Mouse (Mus musculus) hindbrain, embryonic 10.5 days (tissue): ENCODE results near the gene Cst6. TPM values are rescaled to one million over a fixed set of nuclear protein-coding genes. Genes with fewer than 3 reads are reported as not detected.
"Not testable (repeated sequence)": the region's sequence is repeated elsewhere in the genome, so short reads cannot be mapped to it uniquely, and the experiment has no call there.

Experiments used
- DNase-seq: peaks from one replicate; pipeline ENCODE4 v3.0.0-alpha.2; 2017; ENCODE audit warnings: low spot score
- H3K27ac ChIP-seq: fragments of 300-500 bp; sonication (generic); 2 replicates; pipeline ENCODE4 v1.5.1; 2016; ENCODE audit warnings: mild to moderate bottlenecking, moderate library complexity
- H3K27me3 ChIP-seq: fragments of 300-500 bp; sonication (generic); 2 replicates; pipeline ENCODE4 v1.6.1; 2016; ENCODE audit warnings: mild to moderate bottlenecking; ENCODE audit not compliant: poor library complexity, insufficient read depth, severe bottlenecking
- H3K36me3 ChIP-seq: fragments of 300-500 bp; sonication (generic); 2 replicates; pipeline ENCODE4 v1.6.1; 2016; ENCODE audit warnings: mild to moderate bottlenecking, moderate library complexity
- H3K4me1 ChIP-seq: fragments of 300-500 bp; sonication (generic); replicated peaks from 2 replicates; pipeline ENCODE4 v1.6.1; 2016; ENCODE audit warnings: mild to moderate bottlenecking
- H3K4me3 ChIP-seq: fragments of 300-500 bp; sonication (generic); 2 replicates; pipeline ENCODE4 v1.5.1; 2016; ENCODE audit warnings: mild to moderate bottlenecking, moderate library complexity
- H3K9me3 ChIP-seq: fragments of 300-500 bp; sonication (generic); 2 replicates; pipeline ENCODE4 v1.6.1; 2016; ENCODE audit warnings: mild to moderate bottlenecking, moderate library complexity
- WGBS: fragments of 180-500 bp; shearing (Covaris S2); methylation state at CpG from one replicate; pipeline ENCODE4 v1.1.7; 2016; 5-methylcytosine and 5-hydroxymethylcytosine counted together
- polyA plus RNA-seq: library from polyadenylated mRNA; unstranded; fragments of >200 nt; fragmentation: Nextera tagmentation; extraction: Ambion mirVana; gene quantifications from 2 replicates; pipeline ENCODE4 v1.2.1, GENCODE M21; 2016

Cst6 gene
- 0.65 and 1.6 TPM in 2 replicates for polyA plus RNA-seq

- Histone ChIP-seq H3K4me3 (peak within 1 kb of the TSS; percentile 55), H3K27ac (peak within 1 kb of the TSS; percentile 78), H3K27me3 (peaks cover 25% of the 10 kb centered on the region)
- H3K9me3 ChIP-seq, DNase-seq, H3K36me3 ChIP-seq, H3K4me1 ChIP-seq: not testable (repeated sequence)
- WGBS = 65% methylated on average over 6 of the region's 6 CpGs
Measured at GRCm38 (mm10) chr19:5349502-5349873, at the start of gene Cst6. Gene Cst6, minus strand, starts transcription at chr19:5349574.

- no peak overlapping the region for H3K4me3 ChIP-seq
- no peaks in the 10 kb centered on the region for H3K27me3 ChIP-seq
- 66% methylated on average over 4 of the region's 4 CpGs for WGBS
- H3K9me3 ChIP-seq = no peaks in the 10 kb centered on the region
- no peak overlapping the region for H3K27ac ChIP-seq
- H3K4me1 ChIP-seq = peaks cover 5% of the 10 kb centered on the region
- H3K36me3 ChIP-seq = no peaks in the 10 kb centered on the region
- DNase-seq = no peak
Measured at GRCm38 (mm10) chr19:5395371-5395770, 46.0 kb upstream of the Cst6 start.

GRCm38 (mm10) chr19:5394168-5394567 lies 44.8 kb upstream of the Cst6 start:
- H3K4me1 ChIP-seq = peaks cover 17% of the 10 kb centered on the region
- H3K9me3 ChIP-seq = no peaks in the 10 kb centered on the region
- H3K36me3 ChIP-seq = no peaks in the 10 kb centered on the region
- no peak overlapping the region for H3K27ac ChIP-seq
- 53% methylated on average over 10 of the region's 10 CpGs for WGBS
- DNase-seq = no peak
- no peaks in the 10 kb centered on the region for H3K27me3 ChIP-seq
- H3K4me3 ChIP-seq = no peak overlapping the region; the same call in 1 of the 2 replicates

- no peaks in the 10 kb centered on the region for H3K9me3 ChIP-seq
Measured at GRCm38 (mm10) chr19:5392892-5393291, 43.5 kb upstream of the Cst6 start.

GRCm38 (mm10) chr19:5390416-5390815 lies 41.0 kb upstream of the Cst6 start:
- peaks cover 41% of the 10 kb centered on the region for H3K4me1 ChIP-seq
- H3K4me3 ChIP-seq = peak overlapping the region; percentile 100; the same call in 1 of the 2 replicates
- no peaks in the 10 kb centered on the region for H3K9me3 ChIP-seq
- no peaks in the 10 kb centered on the region for H3K27me3 ChIP-seq
- WGBS = 89% methylated on average over 8 of the region's 8 CpGs
- DNase-seq = no peak
- H3K27ac ChIP-seq = peak overlapping the region; percentile 93; the same call in 1 of the 2 replicates
- peaks cover 10% of the 10 kb centered on the region for H3K36me3 ChIP-seq

More at GRCm38 (mm10) chr19:5392892-5393291, 43.5 kb upstream of the Cst6 start:
- WGBS = 79% methylated on average over 4 of the region's 4 CpGs
- Histone ChIP-seq H3K4me1 (peaks cover 24% of the 10 kb centered on the region), H3K27me3 (no peaks in the 10 kb centered on the region), H3K4me3 (no peak overlapping the region), H3K27ac (no peak overlapping the region), H3K36me3 (no peaks in the 10 kb centered on the region)
- DNase-seq = no peak

GRCm38 (mm10) chr19:5389647-5390046 lies 40.3 kb upstream of the Cst6 start:
- H3K4me3 ChIP-seq = peak overlapping the region; percentile 100
- no peak for DNase-seq
- peak overlapping the region; percentile 93 for H3K27ac ChIP-seq
- WGBS = 50% methylated on average over 12 of the region's 12 CpGs
- no peaks in the 10 kb centered on the region for H3K27me3 ChIP-seq
- H3K36me3 ChIP-seq = peaks cover 18% of the 10 kb centered on the region
- peaks cover 41% of the 10 kb centered on the region for H3K4me1 ChIP-seq
- no peaks in the 10 kb centered on the region for H3K9me3 ChIP-seq

- Histone ChIP-seq H3K27me3 (no peaks in the 10 kb centered on the region), H3K4me1 (peaks cover 39% of the 10 kb centered on the region), H3K9me3 (no peaks in the 10 kb centered on the region), H3K4me3 (peak within 1 kb of the TSS; percentile 100), H3K27ac (peak within 1 kb of the TSS; percentile 93), H3K36me3 (peaks cover 27% of the 10 kb centered on the region)
- WGBS = 3% methylated on average over 43 of the region's 43 CpGs
- DNase-seq = peak; percentile 95
Measured at GRCm38 (mm10) chr19:5388588-5389242, 39.3 kb upstream of the Cst6 start, which contains the start of gene Sart1. Gene Sart1, minus strand, starts transcription at chr19:5388703.

- Histone ChIP-seq H3K9me3 (no peaks in the 10 kb centered on the region), H3K4me3 (peak overlapping the region; percentile 100), H3K36me3 (peaks cover 34% of the 10 kb centered on the region), H3K27ac (peak overlapping the region; percentile 93), H3K27me3 (no peaks in the 10 kb centered on the region), H3K4me1 (peaks cover 39% of the 10 kb centered on the region)
- DNase-seq = no peak
- WGBS = under 1% methylated on average over 43 of the region's 43 CpGs
Measured at GRCm38 (mm10) chr19:5388011-5388441, 38.7 kb upstream of the Cst6 start.

GRCm38 (mm10) chr19:5384715-5385114 lies 35.3 kb upstream of the Cst6 start:
- no peak for DNase-seq
- H3K27me3 ChIP-seq = no peaks in the 10 kb centered on the region

GRCm38 (mm10) chr19:5383326-5383725 lies 34.0 kb upstream of the Cst6 start:
- 94% methylated on average over 12 of the region's 12 CpGs for WGBS
- Histone ChIP-seq H3K27ac (no peak overlapping the region), H3K4me3 (no peak overlapping the region), H3K36me3 (peaks cover 81% of the 10 kb centered on the region), H3K4me1 (peaks cover 21% of the 10 kb centered on the region), H3K27me3 (no peaks in the 10 kb centered on the region), H3K9me3 (no peaks in the 10 kb centered on the region)
- DNase-seq = no peak

More at GRCm38 (mm10) chr19:5384715-5385114, 35.3 kb upstream of the Cst6 start:
- no peaks in the 10 kb centered on the region for H3K9me3 ChIP-seq
- whole genome bisulfite sequencing = 92% methylated on average over 8 of the region's 8 CpGs
- no peak overlapping the region for H3K27ac ChIP-seq
- H3K36me3 ChIP-seq = peaks cover 67% of the 10 kb centered on the region
- no peak overlapping the region for H3K4me3 ChIP-seq
- H3K4me1 ChIP-seq = peaks cover 30% of the 10 kb centered on the region

- Histone ChIP-seq H3K4me1 (no peaks in the 10 kb centered on the region), H3K36me3 (peaks cover 92% of the 10 kb centered on the region), H3K27me3 (no peaks in the 10 kb centered on the region), H3K4me3 (no peak overlapping the region), H3K9me3 (no peaks in the 10 kb centered on the region), H3K27ac (no peak overlapping the region)
- WGBS = 96% methylated on average over 1 of the region's 1 CpGs
- DNase-seq = no peak
Measured at GRCm38 (mm10) chr19:5377446-5377845, 28.1 kb upstream of the Cst6 start.

- Histone ChIP-seq H3K4me1 (no peaks in the 10 kb centered on the region), H3K27ac (no peak overlapping the region), H3K36me3 (peaks cover 92% of the 10 kb centered on the region), H3K4me3 (no peak overlapping the region), H3K9me3 (0 out of 2 replicates have a peak, but pooled peaks cover 2% of the 10 kb centered on the region), H3K27me3 (no peaks in the 10 kb centered on the region)
- DNase-seq = no peak
- WGBS = 84% methylated on average over 4 of the region's 4 CpGs
Measured at GRCm38 (mm10) chr19:5374748-5375147, 25.4 kb upstream of the Cst6 start.

- Histone ChIP-seq H3K9me3 (0 out of 2 replicates have a peak, but pooled peaks cover 2% of the 10 kb centered on the region), H3K36me3 (peaks cover 92% of the 10 kb centered on the region), H3K27me3 (no peaks in the 10 kb centered on the region), H3K4me1 (no peaks in the 10 kb centered on the region), H3K27ac (no peak overlapping the region), H3K4me3 (no peak overlapping the region)
- 86% methylated on average over 4 of the region's 4 CpGs for WGBS
- DNase-seq = no peak
Measured at GRCm38 (mm10) chr19:5374177-5374576, 24.8 kb upstream of the Cst6 start.
